Comparison of ENCODE assay signal across 8 mouse cellular contexts in genomic region chr12:113146112-113147057, GRCm38 (mm10). TPM values are rescaled to one million over a fixed set of nuclear protein-coding genes. Genes with fewer than 3 reads are reported as not detected.
A peak's percentile ranks its signal among the peaks of the same experiment; 100 is the strongest.
DNase-seq lines count a peak whose midpoint lies in the region; ATAC-seq lines count a peak whose summit lies in the region.

Gene Crip1, plus strand, starts transcription at chr12:113146316.

- peak; percentile 83 to 90 for DNase-seq in left cerebral cortex, adult 18-20 months (ENCODE audit: low spot score in 2 of 2)
- DNase-seq in left cerebral cortex, adult 11 months (ENCODE audit: low spot score): no peak
- DNase-seq in heart, adult 11 months: peak; percentile 99
- DNase-seq in kidney, adult 11 months: peak; percentile 74
- DNase-seq in midbrain, embryonic 14.5 days: peak; percentile 77
- peak; percentile 86 for DNase-seq in spleen, adult 12 weeks (ENCODE audit: low spot score)

- H3K27me3 ChIP-seq in embryonic facial prominence, embryonic 12.5 days: peaks cover 70% of the 10 kb centered on the region
- peaks cover 96% of the 10 kb centered on the region for H3K27me3 ChIP-seq in limb, embryonic 13.5 days
- 0 out of 2 replicates have a peak, but pooled peaks cover 8% of the 10 kb centered on the region for H3K27me3 ChIP-seq in midbrain, embryonic 14.5 days (ENCODE audit: control insufficient read depth, insufficient read depth, low read length)

- no peak within 1 kb of the TSS for H3K9ac ChIP-seq in embryonic facial prominence, embryonic 12.5 days
- H3K9ac ChIP-seq in limb, embryonic 13.5 days: no peak within 1 kb of the TSS
- no peak within 1 kb of the TSS for H3K9ac ChIP-seq in midbrain, embryonic 14.5 days (replicated peaks; ENCODE audit: low read length)

- H3K4me2 ChIP-seq in embryonic facial prominence, embryonic 12.5 days (replicated peaks): peak within 1 kb of the TSS; percentile 43
- H3K4me2 ChIP-seq in limb, embryonic 13.5 days (replicated peaks): peak within 1 kb of the TSS; percentile 50
- peak within 1 kb of the TSS; percentile 24 for H3K4me2 ChIP-seq in midbrain, embryonic 14.5 days (ENCODE audit: low read length)

- no peak for ATAC-seq in embryonic facial prominence, embryonic 12.5 days (ENCODE audit: insufficient number of reproducible peaks, insufficient read depth, low FRiP score, low TSS enrichment)
- ATAC-seq in limb, embryonic 13.5 days (ENCODE audit: low FRiP score, low read depth): peak; percentile 13; the same call in 1 of the 2 replicates
- ATAC-seq in midbrain, embryonic 14.5 days (ENCODE audit: low FRiP score, low TSS enrichment): no peak

- WGBS in embryonic facial prominence, embryonic 12.5 days: 8% methylated on average over 45 of the region's 45 CpGs
- WGBS in limb, embryonic 13.5 days: 10% methylated on average over 45 of the region's 45 CpGs
- WGBS in midbrain, embryonic 14.5 days: 9% methylated on average over 45 of the region's 45 CpGs

- H3K4me1 ChIP-seq in embryonic facial prominence, embryonic 12.5 days: peaks cover 17% of the 10 kb centered on the region
- H3K4me1 ChIP-seq in limb, embryonic 13.5 days: peaks cover 21% of the 10 kb centered on the region
- H3K4me1 ChIP-seq in midbrain, embryonic 14.5 days (ENCODE audit: control insufficient read depth, insufficient read depth, low read length): peaks cover 26% of the 10 kb centered on the region

- 0 out of 2 replicates have a peak within 1 kb of the TSS, but pooled peaks have one; percentile 8 for H3K4me3 ChIP-seq in embryonic facial prominence, embryonic 12.5 days
- H3K4me3 ChIP-seq in limb, embryonic 13.5 days: peak within 1 kb of the TSS; percentile 21; the same call in 1 of the 2 replicates
- H3K4me3 ChIP-seq in midbrain, embryonic 14.5 days (replicated peaks; ENCODE audit: low read depth, low read length): no peak within 1 kb of the TSS

- no peaks in the 10 kb centered on the region for H3K36me3 ChIP-seq in embryonic facial prominence, embryonic 12.5 days
- H3K36me3 ChIP-seq in limb, embryonic 13.5 days: no peaks in the 10 kb centered on the region
- H3K36me3 ChIP-seq in midbrain, embryonic 14.5 days (ENCODE audit: control insufficient read depth, insufficient read depth, low read length): peaks cover 27% of the 10 kb centered on the region

- H3K27ac ChIP-seq in embryonic facial prominence, embryonic 12.5 days: no peak within 1 kb of the TSS
- no peak within 1 kb of the TSS for H3K27ac ChIP-seq in limb, embryonic 13.5 days
- H3K27ac ChIP-seq in midbrain, embryonic 14.5 days (replicated peaks; ENCODE audit: low read depth, low read length): no peak within 1 kb of the TSS

- no peaks in the 10 kb centered on the region for H3K9me3 ChIP-seq in embryonic facial prominence, embryonic 12.5 days
- no peaks in the 10 kb centered on the region for H3K9me3 ChIP-seq in limb, embryonic 13.5 days
- no peaks in the 10 kb centered on the region for H3K9me3 ChIP-seq in midbrain, embryonic 14.5 days (ENCODE audit: control insufficient read depth, low read length)

RNA-seq across cellular contexts. Expression of gene Crip1, which starts in this region (rescaled TPM):
- 10 to 100 TPM; 14.3 to 15.9 TPM for total RNA-seq in left cerebral cortex, adult 18-20 months (2021)
- 102 and 107 TPM in 2 replicates for polyA plus RNA-seq in embryonic facial prominence, embryonic 12.5 days (2016; fragmentation: Nextera tagmentation; extraction: Ambion mirVana)
- polyA plus RNA-seq in limb, embryonic 13.5 days (2015; fragmentation: Nextera tagmentation; extraction: Ambion mirVana): 147 and 154 TPM in 2 replicates
- polyA plus RNA-seq in midbrain, embryonic 14.5 days (2014; fragmentation: Nextera tagmentation; extraction: Ambion mirVana): 16.5 and 26.8 TPM in 2 replicates
